Mouse (Mus musculus) spleen, adult 2 months (tissue): ENCODE measurements around the gene Gm20431.

Experiments
- CTCF ChIP-seq: fragments of 200-500 bp; IDR thresholded peaks from 2 replicates; pipeline ENCODE4 v1.5.1; 2011; ENCODE audit warnings: mild to moderate bottlenecking, inconsistent platforms; ENCODE audit not compliant: insufficient read depth, insufficient read length, insufficient replicate concordance; ENCODE audit errors: extremely low read depth
- POLR2A ChIP-seq: fragments of 200-500 bp; IDR thresholded peaks from 2 replicates; pipeline ENCODE4 v1.6.1; 2011; ENCODE audit warnings: low read depth, low read length, inconsistent platforms

- TF ChIP-seq CTCF = no peak
- TF ChIP-seq POLR2A = no peak
Observed at GRCm38 (mm10) chr2:167621255-167622087, 39.8 kb downstream of the Gm20431 start.
